Mouse (Mus musculus) CD8-positive naive resting alpha-beta T cell, adult 2 months (primary cell): ENCODE data around the gene Bhlha15.

Experiments used
- DNase-seq, 2 experiments: peaks; one replicate each; pipeline ENCODE4 v3.0.0; 2022; ENCODE audit warnings: low read depth in 2 of 2, low spot score in 2 of 2

Bhlha15 gene

DNA sequence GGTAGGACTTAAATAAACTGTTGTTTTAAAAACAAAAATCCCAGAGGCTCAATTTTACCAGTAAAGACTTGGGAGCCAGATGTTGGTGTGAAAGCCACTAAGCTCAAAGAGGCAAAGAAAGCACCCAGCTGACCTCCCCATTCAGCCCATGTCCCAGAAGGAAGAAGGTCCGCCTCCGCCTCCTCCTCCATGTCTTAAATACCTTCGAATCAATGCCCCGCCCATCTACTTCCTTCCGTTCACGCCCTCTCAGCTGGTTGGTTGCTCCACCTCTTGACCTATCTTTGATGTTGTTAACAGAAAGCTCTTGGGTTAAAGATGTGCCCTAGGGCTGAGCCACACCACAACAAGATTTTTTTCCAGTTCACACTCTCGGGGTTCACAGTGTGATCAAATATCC lies 40.1 kb downstream of the Bhlha15 start:
- no peak for DNase-seq

DNA sequence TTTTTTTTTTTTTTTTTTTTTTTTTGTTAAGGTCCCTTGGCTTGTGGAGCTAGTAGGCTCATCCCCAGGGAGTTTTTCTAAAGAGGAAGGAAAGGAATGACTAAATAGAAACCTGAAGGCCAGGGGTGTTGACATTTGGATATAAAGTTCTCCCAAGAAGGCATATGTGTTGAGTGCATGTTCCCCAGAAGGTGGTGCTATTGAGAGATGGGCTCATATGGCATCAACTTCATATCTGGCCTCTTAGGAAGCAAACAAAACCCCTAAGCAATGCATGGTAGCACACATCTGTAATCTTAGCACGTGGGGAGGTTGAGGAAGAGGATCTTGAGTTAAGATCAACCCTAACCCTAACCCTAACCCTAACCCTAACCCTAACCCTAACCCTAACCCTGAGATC lies 41.3 kb downstream of the Bhlha15 start:
- DNase-seq: no peak

DNA sequence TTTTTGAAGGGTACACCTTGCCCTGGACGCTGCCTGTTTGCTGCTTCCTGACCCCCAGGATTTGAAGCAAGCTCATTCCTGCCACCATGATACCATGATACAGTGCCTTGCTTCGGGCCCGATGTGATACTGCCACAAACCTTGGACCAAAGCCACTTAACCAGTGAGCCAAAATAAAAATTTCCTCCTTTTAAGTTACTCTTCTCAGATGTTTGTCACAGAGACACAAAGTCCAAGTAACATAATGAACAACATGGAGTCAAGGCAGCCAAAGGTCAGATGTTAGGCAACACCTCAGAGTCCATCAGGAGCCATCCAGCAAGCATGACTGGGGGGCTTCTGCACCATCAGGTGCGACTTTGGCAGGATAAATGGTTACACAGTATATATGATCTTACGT lies 42.4 kb downstream of the Bhlha15 start:
- DNase-seq: no peak

DNA sequence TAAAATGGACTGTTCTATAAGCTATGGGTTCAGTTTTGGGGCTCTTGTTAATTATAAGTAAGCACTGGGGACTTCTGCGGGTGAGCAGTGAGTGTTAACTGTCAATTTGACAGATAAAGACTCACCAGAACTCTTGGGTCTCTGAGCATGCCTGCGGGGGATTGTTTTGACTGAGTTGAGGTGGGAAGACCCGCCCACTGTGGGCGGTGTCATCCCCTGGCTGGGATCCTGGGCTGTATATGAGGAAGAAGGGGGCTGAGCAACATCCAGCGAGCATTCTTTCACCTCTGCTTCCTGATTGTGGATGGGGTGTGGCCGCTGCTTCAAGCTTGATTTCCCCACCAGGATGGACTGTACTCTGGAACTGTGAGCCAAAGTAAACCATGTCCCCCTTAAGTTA lies 44.1 kb downstream of the Bhlha15 start:
- no peak for DNase-seq

DNA sequence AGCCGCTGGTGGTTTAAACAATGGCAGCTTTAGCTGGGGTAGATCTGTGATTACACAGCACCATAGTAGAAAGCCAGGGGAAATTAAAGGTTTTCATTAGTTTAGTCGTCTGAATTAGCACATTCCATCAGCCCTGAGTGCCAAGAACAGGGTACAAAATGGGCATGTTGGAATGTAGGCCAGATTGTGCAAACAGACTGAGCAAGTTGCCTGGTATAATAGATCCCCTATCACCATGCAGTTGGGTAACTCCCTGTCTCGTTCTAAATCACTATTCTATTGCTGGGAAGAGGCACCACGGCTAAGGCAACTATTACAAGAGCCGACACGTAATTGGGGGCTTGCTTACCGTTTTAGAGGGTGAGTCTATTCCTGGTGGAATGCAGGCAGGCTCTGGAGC lies 44.6 kb downstream of the Bhlha15 start:
- no peak for DNase-seq

DNA sequence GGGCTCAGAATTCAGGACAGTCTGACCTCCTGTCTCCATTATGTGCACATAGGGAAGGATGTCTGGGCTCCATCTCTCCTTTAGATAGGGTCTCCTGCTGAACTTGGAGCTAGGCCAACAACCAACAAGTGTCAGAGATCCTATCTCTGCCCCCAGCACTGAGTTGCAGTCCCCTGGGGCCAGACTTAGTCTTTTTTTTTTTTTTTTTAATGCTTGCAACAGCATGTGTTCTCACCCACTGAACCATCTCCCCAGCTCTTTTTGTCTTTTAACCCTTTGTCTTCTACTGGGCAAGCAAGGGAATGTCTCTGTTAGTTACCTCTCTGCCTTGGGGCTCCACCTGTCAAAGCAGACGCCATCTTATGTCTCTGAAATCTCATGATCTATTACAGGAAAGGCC lies 48.9 kb downstream of the Bhlha15 start:
- no peak for DNase-seq
